Comparison of ENCODE assay signal across 11 mouse cellular contexts in the genomic region with DNA sequence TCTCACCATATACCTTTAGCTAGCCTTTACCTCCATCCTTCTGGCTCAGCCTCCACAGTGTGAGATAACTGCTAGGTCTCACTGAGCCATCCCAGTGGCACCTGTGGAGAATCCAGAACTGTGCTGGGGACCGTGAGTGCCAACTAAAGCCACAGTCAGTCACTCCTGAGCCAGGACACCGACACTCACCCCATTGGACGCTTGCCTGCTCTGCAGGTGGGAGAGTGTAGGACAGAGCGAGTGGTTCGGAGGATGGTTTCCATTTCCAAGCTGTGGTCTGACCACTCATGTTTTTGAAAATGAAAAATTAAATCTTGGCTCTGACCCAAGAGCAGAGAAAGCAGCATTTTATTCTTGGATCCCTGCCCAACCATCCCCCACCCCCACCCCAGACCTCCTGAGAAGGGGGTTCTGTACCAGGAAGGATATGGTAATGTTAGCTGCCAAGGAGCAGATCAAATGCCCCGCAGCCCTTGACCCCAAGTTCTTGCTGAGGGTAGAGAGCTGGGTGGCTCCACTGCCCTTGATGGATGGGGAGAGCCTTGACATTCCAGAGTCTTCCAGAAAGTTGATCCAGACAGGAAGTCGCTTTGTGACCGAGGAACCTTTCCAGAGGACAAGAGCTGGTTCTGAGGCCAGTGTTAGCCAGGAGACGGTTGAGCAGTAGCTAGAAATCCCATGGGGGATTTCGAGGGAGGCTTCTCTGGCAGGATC.
DNase-seq lines count a peak whose midpoint lies in the region; ATAC-seq and TF ChIP-seq lines count a peak whose summit lies in the region.
"Had no signal": no experiment of that assay in that cellular context is flagged by ENCODE, and none has a peak within 500 bp of the region (broad histone marks: within the 10 kb centered on the region; RNA-seq: fewer than 3 reads in every experiment).

No protein-coding gene starts in this region.

- no peak overlapping the region for H3K4me3 ChIP-seq in midbrain, embryonic 11.5 days (ENCODE audit: low read depth, low read length)
- no peak overlapping the region for H3K4me3 ChIP-seq in midbrain, embryonic 10.5 days
- no peak overlapping the region for H3K4me3 ChIP-seq in embryonic facial prominence, embryonic 12.5 days
- no peak overlapping the region for H3K4me3 ChIP-seq in limb, embryonic 10.5 days
- H3K4me3 ChIP-seq in left cerebral cortex, adult 2 months: no peak overlapping the region
- H3K4me3 ChIP-seq in hindbrain, embryonic 14.5 days (replicated peaks; ENCODE audit: low read length): no peak overlapping the region
- H3K4me3 ChIP-seq: forebrain, embryonic 15.5 days; liver, embryonic 13.5 days; midbrain, embryonic 12.5 days had no signal

- H3K9me3 ChIP-seq in midbrain, embryonic 11.5 days (ENCODE audit: control insufficient read depth, low read length): no peaks in the 10 kb centered on the region
- no peaks in the 10 kb centered on the region for H3K9me3 ChIP-seq in midbrain, embryonic 10.5 days (replicated peaks)
- H3K9me3 ChIP-seq in embryonic facial prominence, embryonic 12.5 days: no peaks in the 10 kb centered on the region
- no peaks in the 10 kb centered on the region for H3K9me3 ChIP-seq in limb, embryonic 10.5 days (replicated peaks)
- no peaks in the 10 kb centered on the region for H3K9me3 ChIP-seq in hindbrain, embryonic 14.5 days (ENCODE audit: control insufficient read depth, low read length)
- H3K9me3 ChIP-seq: forebrain, embryonic 15.5 days; liver, embryonic 13.5 days; midbrain, embryonic 12.5 days had no signal

- 53% methylated on average over 10 of the region's 10 CpGs for WGBS in midbrain, embryonic 11.5 days
- WGBS in midbrain, embryonic 10.5 days: 62% methylated on average over 10 of the region's 10 CpGs
- 27% methylated on average over 10 of the region's 10 CpGs for WGBS in embryonic facial prominence, embryonic 12.5 days
- whole genome bisulfite sequencing in limb, embryonic 10.5 days: 73% methylated on average over 10 of the region's 10 CpGs
- WGBS in hindbrain, embryonic 14.5 days: 57% methylated on average over 10 of the region's 10 CpGs

- H3K4me2 ChIP-seq in midbrain, embryonic 11.5 days: no peak overlapping the region
- H3K4me2 ChIP-seq in embryonic facial prominence, embryonic 12.5 days (replicated peaks): no peak overlapping the region
- no peak overlapping the region for H3K4me2 ChIP-seq in hindbrain, embryonic 14.5 days (replicated peaks)
- H3K4me2 ChIP-seq: forebrain, embryonic 15.5 days; liver, embryonic 13.5 days; midbrain, embryonic 12.5 days had no signal

- H3K36me3 ChIP-seq in midbrain, embryonic 11.5 days (ENCODE audit: control insufficient read depth, insufficient read depth, low read length): no peaks in the 10 kb centered on the region
- H3K36me3 ChIP-seq in midbrain, embryonic 10.5 days: no peaks in the 10 kb centered on the region
- H3K36me3 ChIP-seq in embryonic facial prominence, embryonic 12.5 days: no peaks in the 10 kb centered on the region
- no peaks in the 10 kb centered on the region for H3K36me3 ChIP-seq in limb, embryonic 10.5 days
- H3K36me3 ChIP-seq in hindbrain, embryonic 14.5 days (replicated peaks; ENCODE audit: control insufficient read depth, insufficient read depth): no peaks in the 10 kb centered on the region
- H3K36me3 ChIP-seq: forebrain, embryonic 15.5 days; liver, embryonic 13.5 days; midbrain, embryonic 12.5 days had no signal

- intact Hi-C loops in left cerebral cortex, adult 2 months (cut with DNase I): no loop called here

- DNase-seq in midbrain, embryonic 11.5 days (ENCODE audit: low spot score, missing footprints): peak; percentile 65
- no peak for DNase-seq in midbrain, embryonic 10.5 days (ENCODE audit: low spot score)
- peak; percentile 24 for DNase-seq in brain, adult 2 months (ENCODE audit: low read depth, low spot score)
- DNase-seq in limb, embryonic 10.5 days (ENCODE audit: low spot score): no peak
- DNase-seq in left cerebral cortex, adult 2 months (ENCODE audit: extremely low spot score in 1 of 2, low spot score in 2 of 2): no peak
- DNase-seq in urinary bladder, postnatal 25 days (ENCODE audit: low spot score): no peak
- DNase-seq in hindbrain, embryonic 14.5 days (ENCODE audit: low spot score): no peak
- DNase-seq: liver, embryonic 13.5 days had no signal

- H3K4me1 ChIP-seq in midbrain, embryonic 11.5 days (ENCODE audit: control insufficient read depth, insufficient read depth, low read length): no peaks in the 10 kb centered on the region
- H3K4me1 ChIP-seq in midbrain, embryonic 10.5 days: peaks cover 6% of the 10 kb centered on the region
- H3K4me1 ChIP-seq in embryonic facial prominence, embryonic 12.5 days: peaks cover 27% of the 10 kb centered on the region
- peaks cover 25% of the 10 kb centered on the region for H3K4me1 ChIP-seq in limb, embryonic 10.5 days
- 0 out of 2 replicates have a peak, but pooled peaks cover 3% of the 10 kb centered on the region for H3K4me1 ChIP-seq in hindbrain, embryonic 14.5 days (replicated peaks; ENCODE audit: control insufficient read depth, insufficient read depth, low read length)
- H3K4me1 ChIP-seq: liver, embryonic 13.5 days had no signal

- H3K9ac ChIP-seq in midbrain, embryonic 11.5 days (ENCODE audit: low read length): no peak overlapping the region
- no peak overlapping the region for H3K9ac ChIP-seq in embryonic facial prominence, embryonic 12.5 days
- no peak overlapping the region for H3K9ac ChIP-seq in hindbrain, embryonic 14.5 days
- H3K9ac ChIP-seq: forebrain, embryonic 15.5 days; liver, embryonic 13.5 days; midbrain, embryonic 12.5 days had no signal

- no peak for TF ChIP-seq CTCF in left cerebral cortex, adult 2 months (IDR thresholded peaks at IDR 0.05)

- no peak overlapping the region for H3K27ac ChIP-seq in midbrain, embryonic 11.5 days (ENCODE audit: low read depth, low read length)
- H3K27ac ChIP-seq in midbrain, embryonic 10.5 days (replicated peaks): no peak overlapping the region
- peak overlapping the region; percentile 52 for H3K27ac ChIP-seq in embryonic facial prominence, embryonic 12.5 days
- peak overlapping the region; percentile 21; the same call in 1 of the 2 replicates for H3K27ac ChIP-seq in limb, embryonic 10.5 days
- no peak overlapping the region for H3K27ac ChIP-seq in left cerebral cortex, adult 2 months
- no peak overlapping the region for H3K27ac ChIP-seq in hindbrain, embryonic 14.5 days
- H3K27ac ChIP-seq: forebrain, embryonic 15.5 days; liver, embryonic 13.5 days; midbrain, embryonic 12.5 days had no signal

- H3K27me3 ChIP-seq in midbrain, embryonic 11.5 days (ENCODE audit: control insufficient read depth, insufficient read depth, low read length): no peaks in the 10 kb centered on the region
- no peaks in the 10 kb centered on the region for H3K27me3 ChIP-seq in midbrain, embryonic 10.5 days (ENCODE audit: low read depth, poor library complexity, severe bottlenecking)
- no peaks in the 10 kb centered on the region for H3K27me3 ChIP-seq in embryonic facial prominence, embryonic 12.5 days
- no peaks in the 10 kb centered on the region for H3K27me3 ChIP-seq in limb, embryonic 10.5 days (ENCODE audit: low read depth, poor library complexity, severe bottlenecking)
- H3K27me3 ChIP-seq in hindbrain, embryonic 14.5 days (ENCODE audit: control insufficient read depth, insufficient read depth, low read length): no peaks in the 10 kb centered on the region
- H3K27me3 ChIP-seq: forebrain, embryonic 15.5 days; liver, embryonic 13.5 days; midbrain, embryonic 12.5 days had no signal

- no peak for ATAC-seq in midbrain, embryonic 11.5 days (ENCODE audit: low FRiP score)
- ATAC-seq in embryonic facial prominence, embryonic 12.5 days (ENCODE audit: insufficient number of reproducible peaks, insufficient read depth, low FRiP score, low TSS enrichment): peak; percentile 66
- no peak for ATAC-seq in hindbrain, embryonic 14.5 days (ENCODE audit: low FRiP score)
- ATAC-seq: forebrain, embryonic 15.5 days had no signal

Comparison
In these comparisons a context has a peak if more than half of its experiments do, and no peak if none do; other contexts are left out.
1. DNase-seq: peak in midbrain, embryonic 11.5 days (single experiment) and brain, adult 2 months (single experiment); none in midbrain, embryonic 10.5 days (single experiment), limb, embryonic 10.5 days (single experiment), left cerebral cortex, adult 2 months (0 of 2), urinary bladder, postnatal 25 days (single experiment) and hindbrain, embryonic 14.5 days (single experiment).
2. H3K27ac ChIP-seq: peak in embryonic facial prominence, embryonic 12.5 days (single experiment) and limb, embryonic 10.5 days (single experiment); none in midbrain, embryonic 11.5 days (single experiment), midbrain, embryonic 10.5 days (single experiment), left cerebral cortex, adult 2 months (single experiment) and hindbrain, embryonic 14.5 days (single experiment).